Mouse (Mus musculus): Measurements from ENCODE around the gene Kcnk1.

DNA sequence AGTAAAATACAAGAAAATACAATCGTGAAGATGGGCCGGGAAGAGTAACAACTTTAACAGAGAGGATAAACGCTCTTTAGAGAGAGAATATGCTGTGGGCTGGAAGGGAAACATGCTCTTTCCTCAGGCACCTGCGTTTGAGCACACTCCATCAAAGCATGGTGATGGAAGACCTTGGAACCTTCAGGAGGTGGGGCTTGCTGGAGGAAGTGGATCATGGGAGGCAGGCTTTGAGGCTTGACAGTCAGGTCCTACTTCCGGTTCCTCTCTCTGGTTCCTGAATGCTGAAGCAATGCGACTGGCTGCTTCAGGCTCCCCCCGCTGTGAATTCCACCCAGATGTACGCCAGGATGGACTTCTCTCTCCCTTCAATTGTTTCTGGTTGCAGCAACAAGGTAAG lies 34.9 kb upstream of the Kcnk1 start:
- TF ChIP-seq CTCF (IDR thresholded peaks at IDR 0.05; ENCODE audit: low read depth) (no peak), EP300 (optimal IDR thresholded peaks at IDR 0.05) (no peak)
